Mouse (Mus musculus) cerebellum, postnatal 4 days (tissue): Measurements from ENCODE around the gene Slc37a1.

ENCODE experiments used
- DNase-seq, 2 experiments: peaks; one replicate each; pipeline ENCODE4 v3.0.0; 2022; ENCODE audit warnings: low spot score in 2 of 2, mixed read lengths in 1 of 2

Slc37a1 gene

DNA sequence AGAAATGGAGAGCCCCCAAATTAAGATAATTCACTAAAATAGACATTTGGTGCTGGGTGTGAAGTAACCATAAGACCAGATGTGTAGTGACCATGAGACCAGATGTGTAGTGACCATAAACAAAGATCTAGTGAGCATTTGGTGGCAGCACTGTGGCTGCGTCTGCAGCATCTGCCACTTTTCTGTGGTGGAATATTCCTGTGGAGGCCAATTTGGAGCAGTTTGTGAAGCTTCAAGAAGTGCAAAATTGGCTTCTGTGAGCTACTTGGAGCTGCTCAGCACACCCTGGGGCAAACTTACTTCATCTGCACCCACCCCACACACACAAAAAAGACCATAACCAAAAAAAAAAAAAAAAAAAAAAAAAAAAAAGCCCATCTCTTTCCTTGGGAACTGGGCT is 18.6 kb upstream of the Slc37a1 start:
- peak in 1 of 2 experiments; percentile 12 for DNase-seq

- DNase-seq, result peak in 1 of 2 experiments; percentile 16
Measured at GRCm38 (mm10) chr17:31269761-31270160, 16.8 kb upstream of the Slc37a1 start.

- DNase-seq, result peak in 1 of 2 experiments; percentile 17
Measured at GRCm38 (mm10) chr17:31270246-31270645, 16.3 kb upstream of the Slc37a1 start.

DNA sequence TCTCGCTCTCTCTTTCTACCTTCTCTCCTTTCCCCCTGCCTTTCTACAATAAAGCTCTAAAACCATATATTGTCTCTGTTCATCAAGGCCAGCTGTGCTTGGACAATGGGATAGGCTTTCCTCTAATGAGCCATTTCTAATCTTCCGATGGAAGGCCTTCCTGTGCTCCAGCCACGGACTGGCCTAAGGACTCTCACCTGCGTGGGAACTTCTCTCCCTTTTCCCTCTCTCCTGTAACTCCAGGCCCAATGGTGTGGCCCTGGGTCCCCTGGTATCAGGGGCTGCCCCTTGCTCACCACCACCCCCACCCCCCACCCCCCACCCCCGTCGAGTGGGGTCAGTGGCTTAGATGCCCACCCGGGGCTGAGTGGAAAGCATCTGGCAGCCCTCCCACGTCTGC is 15.9 kb upstream of the Slc37a1 start:
- peak in 1 of 2 experiments; percentile 16 for DNase-seq

DNA sequence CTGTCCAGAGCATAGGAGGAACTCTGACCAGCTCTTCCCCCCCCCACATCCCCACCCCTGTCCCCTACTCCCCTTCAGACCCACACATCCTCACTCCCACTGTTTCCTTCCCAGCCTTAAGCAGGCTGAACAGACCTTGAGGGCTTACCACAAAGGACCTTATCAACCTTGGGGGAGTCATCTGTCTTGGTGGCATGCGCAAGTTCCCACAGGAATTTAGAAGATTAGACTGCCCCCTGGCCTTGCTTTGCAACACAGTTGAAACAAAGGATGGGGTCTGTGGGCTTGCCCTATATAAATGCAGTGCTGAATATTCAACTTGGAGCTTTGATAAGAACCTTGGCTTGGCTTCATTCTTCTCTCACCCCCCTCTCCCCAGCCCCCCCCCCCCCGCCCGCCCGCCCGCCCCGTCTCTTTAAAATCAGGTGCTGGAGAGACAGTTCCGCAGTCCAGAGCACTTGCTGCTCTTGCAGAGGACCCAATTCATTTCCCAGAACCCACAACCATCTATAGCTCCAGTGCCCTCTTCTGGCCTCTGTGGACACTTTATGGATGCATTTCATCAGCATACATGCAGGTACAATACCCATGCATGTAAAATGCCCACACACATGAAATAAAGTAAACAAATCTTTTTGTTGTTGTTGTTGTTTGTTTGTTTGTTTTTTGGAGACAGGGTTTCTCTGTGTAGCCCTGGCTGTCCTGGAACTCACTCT is 15.3 kb upstream of the Slc37a1 start:
- DNase-seq, result peak in 1 of 2 experiments; percentile 19

DNA sequence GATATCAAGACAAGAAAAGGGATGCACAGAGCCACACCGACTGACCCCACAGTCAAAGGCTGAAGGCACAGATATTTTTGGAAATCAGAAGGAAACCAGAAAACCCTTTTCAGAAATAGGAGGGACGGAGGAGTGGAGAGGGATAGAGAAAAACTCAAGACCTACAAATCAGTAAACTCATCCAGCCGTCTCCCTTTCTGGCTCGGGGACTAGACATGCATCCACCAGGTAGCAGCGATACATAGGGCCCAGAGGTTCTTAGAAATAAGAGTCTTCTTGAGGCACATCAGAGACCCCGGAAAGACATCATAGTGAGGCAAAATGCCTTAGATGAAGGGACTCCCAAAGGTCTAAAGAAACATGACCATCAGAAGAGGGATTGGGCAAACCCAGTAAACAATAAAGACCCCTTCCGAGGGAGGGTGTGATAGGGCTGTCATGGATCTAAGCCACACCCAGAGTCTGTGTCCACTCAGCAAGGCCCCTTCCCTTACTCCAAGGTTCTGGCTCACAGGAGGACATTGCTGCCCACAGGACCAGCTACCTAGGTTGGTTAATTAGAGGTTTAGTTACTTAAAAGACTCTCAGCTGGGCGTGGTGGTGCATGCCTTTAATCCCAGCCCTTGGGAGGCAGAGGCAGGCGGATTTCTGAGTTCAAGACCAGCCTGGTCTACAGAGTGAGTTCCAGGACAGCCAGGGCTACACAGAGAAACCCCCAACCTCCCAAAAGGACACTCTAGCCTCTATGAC is 14.0 kb upstream of the Slc37a1 start:
- peak in 1 of 2 experiments; percentile 17 for DNase-seq

DNA sequence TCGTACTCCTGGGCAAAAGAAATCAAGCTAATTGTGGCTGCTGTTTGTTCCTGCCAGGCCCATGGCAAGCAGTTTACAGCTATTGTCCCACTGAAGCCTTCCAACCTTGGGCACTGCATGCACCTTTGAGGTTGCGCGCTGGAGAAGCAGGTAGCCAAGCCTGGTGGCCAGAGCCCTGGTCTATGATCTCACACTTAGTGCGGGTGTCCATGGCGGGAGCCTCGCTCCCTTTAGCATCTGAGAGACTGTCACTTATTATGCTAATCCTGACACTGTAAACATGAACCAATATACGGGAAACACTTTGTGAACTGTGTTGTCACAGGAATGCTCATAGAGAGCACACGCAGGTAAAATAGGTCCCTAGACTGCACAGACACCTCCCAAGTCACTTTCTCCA is 13.0 kb upstream of the Slc37a1 start:
- no peak for DNase-seq

DNA sequence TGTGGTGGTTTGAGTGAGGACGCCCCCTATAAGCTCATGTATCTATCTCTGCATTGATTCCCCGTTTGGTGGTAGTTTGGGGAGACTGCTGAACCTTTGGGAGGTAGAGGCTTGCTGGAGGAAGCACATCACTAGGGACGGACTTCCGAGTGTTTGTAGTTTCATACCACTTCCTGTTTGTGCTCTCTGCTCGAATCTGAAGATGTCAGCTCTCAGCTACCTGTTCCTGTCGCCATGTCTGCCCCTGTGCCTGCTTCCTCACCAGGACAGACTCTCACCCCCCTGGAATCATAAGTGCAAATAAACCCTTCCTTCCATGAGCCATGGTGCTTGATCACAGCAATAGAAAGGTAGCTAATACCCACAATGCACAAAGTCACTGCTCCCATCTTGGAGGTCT is 11.4 kb upstream of the Slc37a1 start:
- no peak for DNase-seq

- DNase-seq, result no peak
Measured at GRCm38 (mm10) chr17:31276207-31276921, 10.2 kb upstream of the Slc37a1 start.

- peak; percentile 100 for DNase-seq
Measured at GRCm38 (mm10) chr17:31276922-31277918, 9.4 kb upstream of the Slc37a1 start, which contains the start of gene Rsph1. Gene Rsph1, minus strand, starts transcription at chr17:31277383.

GRCm38 (mm10) chr17:31277931-31278330 is 8.7 kb upstream of the Slc37a1 start:
- no peak for DNase-seq

GRCm38 (mm10) chr17:31279541-31279940 is 7.1 kb upstream of the Slc37a1 start:
- DNase-seq, result no peak

DNA sequence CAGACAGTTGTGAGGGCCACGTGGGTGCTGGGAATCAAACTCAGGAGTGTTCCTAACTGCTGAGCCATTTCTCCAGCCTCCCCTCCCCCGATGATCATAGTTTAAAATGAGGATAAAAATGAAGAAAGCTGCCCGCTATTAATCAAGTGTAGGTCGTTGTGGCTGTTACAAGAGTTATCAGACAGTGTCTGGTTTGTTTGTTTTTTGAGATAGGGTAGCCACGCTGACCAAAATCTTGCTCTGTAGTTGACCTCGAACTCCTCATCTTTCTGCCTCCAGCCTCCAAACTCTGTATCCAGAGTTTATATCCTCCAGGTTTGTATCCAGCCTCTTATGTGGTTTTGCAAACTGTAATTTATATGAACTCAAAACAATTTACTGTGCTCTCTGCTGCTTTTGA is 6.3 kb upstream of the Slc37a1 start:
- DNase-seq, result no peak

- no peak for DNase-seq
Measured at GRCm38 (mm10) chr17:31281830-31282686, 4.5 kb upstream of the Slc37a1 start.

GRCm38 (mm10) chr17:31282687-31283053 is 3.9 kb upstream of the Slc37a1 start:
- no peak for DNase-seq

- no peak for DNase-seq
Measured at GRCm38 (mm10) chr17:31285867-31286266, 725 bp upstream of the Slc37a1 start.

- DNase-seq, result no peak
Measured at GRCm38 (mm10) chr17:31287216-31287615, 624 bp downstream of the Slc37a1 start.

- DNase-seq, result no peak
Measured at GRCm38 (mm10) chr17:31288999-31289726, 2.6 kb downstream of the Slc37a1 start.

DNA sequence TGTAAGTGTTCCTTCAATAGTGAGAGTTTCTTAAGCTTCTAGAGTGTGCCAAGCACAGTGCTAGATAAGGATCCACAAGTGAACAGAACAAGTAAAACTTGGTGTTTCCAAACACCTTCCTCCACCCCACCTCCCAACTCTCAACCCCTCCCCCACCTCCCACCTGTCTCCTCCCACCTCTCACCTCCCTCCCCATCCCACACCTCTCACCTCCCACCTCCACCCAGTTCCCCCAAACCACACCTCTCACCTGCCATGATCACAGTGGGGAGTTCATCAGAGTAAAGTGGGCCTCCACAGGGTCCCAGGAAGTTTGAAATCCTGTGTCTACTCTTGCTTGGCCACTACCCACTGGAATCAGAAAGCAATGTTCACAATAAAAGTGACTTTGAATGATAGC is 3.7 kb downstream of the Slc37a1 start:
- DNase-seq, result no peak

DNA sequence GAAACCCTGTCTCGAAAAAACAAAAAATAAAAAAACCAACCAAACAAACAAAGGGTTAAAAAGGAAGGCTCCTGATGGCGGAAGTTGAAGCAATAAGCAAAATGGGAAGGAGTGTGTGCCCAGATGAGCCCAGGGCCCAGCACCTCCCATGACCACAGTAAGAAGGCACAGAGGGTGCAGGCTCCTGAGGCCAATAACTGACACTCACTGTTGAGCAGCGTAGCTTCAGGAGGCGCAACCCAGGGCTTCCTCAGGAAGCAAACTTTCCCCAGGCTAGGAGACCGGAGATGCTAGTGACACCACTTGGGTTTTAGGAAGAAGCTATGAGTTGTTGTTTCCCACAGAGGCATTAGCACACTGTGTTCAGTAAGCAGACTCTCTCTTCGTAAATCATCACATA is 4.3 kb downstream of the Slc37a1 start:
- DNase-seq, result no peak
